Mouse (Mus musculus): ENCODE measurements around the gene 1700109H08Rik.

GRCm38 (mm10) chr5:3577939-3578338 lies 6.6 kb downstream of the 1700109H08Rik start:
- TF ChIP-seq NELFE (IDR thresholded peaks at IDR 0.05; ENCODE audit: low read depth, low read length) (no peak), ZNF384 (IDR thresholded peaks at IDR 0.05; ENCODE audit: low read depth, low read length) (no peak)
